Mouse (Mus musculus): ENCODE measurements around the gene Pfkl. TPM values are rescaled to one million over a fixed set of nuclear protein-coding genes. Genes with fewer than 3 reads are reported as not detected.

The Pfkl gene
- 111 TPM for total RNA-seq (2023)

DNA sequence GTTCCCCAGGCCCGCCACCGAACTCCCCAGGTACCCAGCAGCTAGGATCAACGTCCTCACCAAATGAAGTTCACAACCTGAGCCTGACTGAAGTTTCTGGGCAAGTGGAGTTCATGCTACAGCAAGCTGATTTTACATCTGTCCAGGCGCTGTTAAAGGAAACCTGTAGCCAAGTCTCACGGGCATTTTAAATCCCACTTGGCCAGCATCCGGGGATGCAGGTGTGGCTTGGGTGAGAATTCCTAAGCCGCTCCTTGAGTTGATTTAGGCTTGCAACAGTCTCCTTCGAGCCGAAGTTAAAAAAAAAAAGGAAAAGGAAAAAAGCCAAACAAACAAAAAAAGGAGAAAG, at the start of gene Pfkl:
Gene Pfkl (minus strand): TSS at position 139 of the 349 bp plus-strand sequence.

DNA sequence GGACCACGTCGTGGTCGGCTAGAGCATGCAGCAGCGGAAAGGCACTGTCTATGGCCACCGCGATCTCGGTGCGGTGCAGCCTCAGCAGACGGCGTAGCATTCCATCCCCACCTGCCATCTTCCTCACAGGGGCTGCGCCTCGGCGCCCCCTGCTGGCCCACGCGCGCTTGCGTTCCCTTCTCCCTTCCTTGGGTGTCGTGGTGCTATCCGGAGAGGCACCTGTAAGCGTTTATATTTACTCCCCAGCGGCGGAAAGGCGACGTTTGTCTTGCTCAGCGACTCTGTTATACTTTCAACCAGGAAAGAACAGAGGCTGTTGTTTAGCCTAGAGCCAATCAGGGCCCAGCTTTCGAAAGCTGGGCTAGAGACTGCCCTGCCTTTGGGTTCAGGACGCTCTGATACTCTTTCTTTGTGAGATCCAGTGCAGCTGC, 33.5 kb upstream of the Pfkl start, which contains the start of gene Aire:
Gene Aire (minus strand): TSS at position 205 of the 431 bp plus-strand sequence.

DNA sequence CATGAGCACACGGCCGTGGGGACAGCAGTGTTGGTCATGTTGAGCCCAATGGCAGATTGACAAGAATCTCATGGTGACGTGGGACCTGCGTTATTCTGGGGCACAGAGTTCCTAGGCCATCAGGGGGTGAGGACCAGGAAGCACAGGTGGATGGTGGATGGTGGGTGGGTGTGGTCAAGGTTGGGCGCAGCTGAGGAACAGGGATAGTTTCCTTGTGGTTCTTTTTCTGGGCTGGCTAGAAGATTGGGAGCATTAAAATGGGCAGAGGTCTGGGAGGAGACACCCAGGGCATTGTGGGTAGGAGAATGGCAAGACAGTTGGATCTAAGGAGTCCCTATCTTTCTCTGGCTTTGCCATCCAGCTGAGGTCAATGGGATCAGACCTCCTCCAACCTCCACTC, 31.8 kb upstream of the Pfkl start, which contains the start of gene Dnmt3l:
Gene Dnmt3l (plus strand): TSS at position 301 of the 400 bp plus-strand sequence.

DNA sequence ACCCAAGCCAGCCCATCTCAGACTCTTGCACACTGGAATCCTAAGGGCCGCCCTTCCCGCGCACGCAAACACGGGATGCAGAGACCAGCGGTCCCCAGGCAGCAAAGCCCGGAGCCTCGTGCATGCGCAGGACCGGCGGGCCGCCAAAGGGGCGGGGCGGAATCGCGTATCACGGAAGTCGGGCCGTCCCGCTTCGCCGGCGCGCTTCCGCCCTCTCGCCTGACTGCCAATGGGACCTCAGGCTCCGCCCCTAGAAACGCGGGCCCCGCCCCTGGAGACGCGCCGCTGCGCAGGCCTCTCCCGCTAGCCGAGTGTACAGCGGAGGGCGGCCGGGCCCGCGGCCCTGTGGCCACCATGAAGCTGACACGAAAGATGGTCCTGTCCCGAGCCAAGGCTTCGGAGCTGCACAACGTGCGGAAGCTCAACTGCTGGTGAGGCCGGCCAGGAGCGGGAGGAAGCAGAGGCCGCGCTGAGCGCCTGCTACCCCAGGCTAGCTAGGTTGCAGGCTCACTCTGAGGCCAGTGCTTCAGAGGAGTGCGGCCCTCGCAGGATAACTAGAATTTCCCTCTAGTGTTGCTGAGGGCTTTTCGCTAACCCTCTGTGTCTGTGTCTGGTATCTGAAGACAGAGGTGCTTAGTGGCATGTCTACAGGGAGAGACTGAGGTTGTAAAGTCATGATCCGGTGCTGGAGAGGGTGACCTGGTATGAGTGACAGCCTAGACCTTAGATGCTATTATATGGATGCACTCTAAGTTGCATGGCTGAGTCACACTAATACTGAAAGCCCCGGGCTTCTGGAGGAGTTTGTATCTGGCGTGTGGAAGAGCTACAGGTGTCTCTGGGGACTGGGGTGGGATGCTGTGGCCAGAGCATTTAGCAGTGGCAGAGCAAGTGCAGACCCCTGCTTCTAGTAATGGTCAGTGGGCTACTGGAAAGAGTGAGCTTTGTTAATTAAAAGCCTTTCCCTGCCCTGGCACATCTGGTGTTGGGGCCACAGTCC, 31.2 kb downstream of the Pfkl start, which contains the start of gene 1810043G02Rik:
Gene 1810043G02Rik (plus strand): TSS at position 174 of the 1,000 bp plus-strand sequence.

DNA sequence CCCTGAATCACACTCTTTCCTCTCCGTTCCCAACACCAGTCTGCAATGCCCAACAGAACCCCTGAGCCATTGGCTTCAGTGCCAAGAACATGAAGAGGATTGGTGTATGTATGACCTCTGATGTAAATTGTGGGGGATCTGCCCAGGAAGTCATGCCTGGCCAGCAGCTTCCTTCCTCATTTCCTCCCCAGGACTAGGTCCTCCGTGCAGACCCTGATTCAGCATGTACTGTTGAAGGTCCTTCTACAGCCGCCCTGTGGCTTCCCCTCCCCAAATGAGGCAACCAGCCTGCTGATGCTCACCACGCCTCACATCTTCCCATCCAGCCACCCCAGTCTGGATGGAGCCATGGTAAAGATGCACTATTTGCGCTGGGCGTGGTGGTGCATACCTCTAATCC, 39.4 kb downstream of the Pfkl start, which contains the start of gene Trpm2:
Gene Trpm2 (minus strand): TSS at position 83 of the 400 bp plus-strand sequence.

Other genes starting within 250 kb of the Pfkl start
- not detected for gene Gm3238, start 238.8 kb downstream of the Pfkl start, total RNA-seq (2023)
- gene Gm7138, start 233.1 kb downstream of the Pfkl start, total RNA-seq (2023) = not detected
- not detected for gene Gm3250, start 227.5 kb downstream of the Pfkl start, total RNA-seq (2023)
- gene Gm7137, start 221.9 kb downstream of the Pfkl start, total RNA-seq (2023) = not detected
- gene Gm9639, start 215.0 kb downstream of the Pfkl start, total RNA-seq (2023) = not detected
- not detected for gene Gm19668, start 210.9 kb downstream of the Pfkl start, total RNA-seq (2023)
- not detected for gene Gm9507, start 198.2 kb downstream of the Pfkl start, total RNA-seq (2023)
- gene Gm2696, start 195.4 kb downstream of the Pfkl start, total RNA-seq (2023) = not detected
- gene Krtap10-4, start 183.0 kb downstream of the Pfkl start, total RNA-seq (2023) = not detected
- gene Krtap10-10, start 174.1 kb downstream of the Pfkl start, total RNA-seq (2023) = not detected
- not detected for gene Gm36176, start 163.3 kb downstream of the Pfkl start, total RNA-seq (2023)
- not detected for gene Gm10318, start 157.2 kb downstream of the Pfkl start, total RNA-seq (2023)
- not detected for gene Gm3285, start 148.1 kb downstream of the Pfkl start, total RNA-seq (2023)
- not detected for gene Lrrc3, start 107.5 kb downstream of the Pfkl start, total RNA-seq (2023)
- gene Trpm2, start 39.5 kb downstream of the Pfkl start, total RNA-seq (2023) = 3.9 TPM
- 6.7 TPM for gene 1810043G02Rik, start 31.6 kb downstream of the Pfkl start, total RNA-seq (2023)
- gene Dnmt3l, start 31.9 kb upstream of the Pfkl start, total RNA-seq (2023) = not detected
- gene Aire, start 33.5 kb upstream of the Pfkl start, total RNA-seq (2023) = not detected
- 14.0 TPM for gene Icosl, start 59.2 kb upstream of the Pfkl start, total RNA-seq (2023)
- 43.0 TPM for gene D10Jhu81e, start 159.7 kb upstream of the Pfkl start, total RNA-seq (2023)
- gene Pwp2, start 175.1 kb upstream of the Pfkl start, total RNA-seq (2023) = 24.2 TPM
- gene Trappc10, start 234.6 kb upstream of the Pfkl start, total RNA-seq (2023) = 84.3 TPM

Measured in CD4-positive naive resting alpha-beta T cell, adult 57 days (primary cell).